Comparison of ENCODE assay signal across 11 mouse cellular contexts in the genomic region with DNA sequence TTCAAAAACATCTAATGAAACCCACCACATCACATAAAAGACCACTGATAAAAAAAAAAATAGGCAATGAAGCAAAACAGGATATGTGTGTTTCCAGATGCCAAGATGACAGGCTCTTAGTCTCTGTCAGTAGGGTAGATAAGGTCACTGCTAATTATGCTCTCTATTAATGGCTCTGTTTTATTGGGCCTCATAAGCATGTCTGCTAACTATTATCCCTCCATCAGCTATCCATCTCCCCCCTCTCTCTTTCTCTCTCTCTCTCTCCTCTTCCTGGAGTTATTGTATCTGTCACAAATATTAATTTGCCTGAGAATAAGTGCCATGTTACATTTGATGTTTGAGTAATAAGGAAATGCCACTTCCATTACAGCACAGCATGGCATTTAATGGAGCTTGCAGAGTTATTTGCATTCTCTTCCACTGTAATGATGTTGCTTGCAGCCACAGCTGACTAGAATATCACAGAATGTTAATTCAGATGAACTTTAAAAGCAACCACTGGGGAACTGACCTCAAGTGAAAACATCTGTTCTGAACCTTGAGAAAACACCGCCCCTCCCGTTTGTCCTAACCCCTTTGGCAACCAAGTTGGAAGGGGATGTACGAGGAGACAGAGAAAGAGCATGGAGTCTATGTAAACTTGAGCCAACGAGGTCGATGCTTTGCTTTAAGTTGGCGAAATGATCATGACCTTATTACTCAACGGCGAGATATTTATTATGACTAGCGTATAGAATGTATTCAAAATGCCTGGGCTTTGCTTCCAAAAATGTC.
A peak's percentile ranks its signal among the peaks of the same experiment; 100 is the strongest.
DNase-seq lines count a peak whose midpoint lies in the region; ATAC-seq and TF ChIP-seq lines count a peak whose summit lies in the region.
"Had no signal": no experiment of that assay in that cellular context is flagged by ENCODE, and none has a peak within 500 bp of the region (broad histone marks: within the 10 kb centered on the region; RNA-seq: fewer than 3 reads in every experiment).

No protein-coding gene starts in this region.

- peak; percentile 63 for DNase-seq in kidney, postnatal 0 days (ENCODE audit: low spot score)
- no peak for DNase-seq in kidney, adult 9 months
- DNase-seq in retina, postnatal 1 day, result peak; percentile 12
- DNase-seq in retina, embryonic 14.5 days (ENCODE audit: low spot score), result no peak
- DNase-seq in spleen, adult 12 weeks (ENCODE audit: low spot score), result no peak
- DNase-seq: cerebellum, adult 2 months; liver, postnatal 0 days had no signal

- no peaks in the 10 kb centered on the region for H3K36me3 ChIP-seq in kidney, postnatal 0 days (ENCODE audit: insufficient read depth, low read length)
- no peaks in the 10 kb centered on the region for H3K36me3 ChIP-seq in stomach, embryonic 15.5 days

- WGBS in kidney, postnatal 0 days, result 56% methylated on average over 9 of the region's 9 CpGs
- 52% methylated on average over 9 of the region's 9 CpGs for WGBS in stomach, embryonic 15.5 days

- no peak for TF ChIP-seq CTCF in kidney, postnatal 0 days (IDR thresholded peaks at IDR 0.05; ENCODE audit: low read depth)
- no peak for TF ChIP-seq CTCF in embryonic fibroblast, embryonic 13.5 days (IDR thresholded peaks at IDR 0.05; ENCODE audit: borderline replicate concordance, insufficient read depth, low read length)

- no peaks in the 10 kb centered on the region for H3K4me1 ChIP-seq in kidney, postnatal 0 days (replicated peaks; ENCODE audit: insufficient read depth, low read length)
- peaks cover 4% of the 10 kb centered on the region; the same call in 1 of the 2 replicates for H3K4me1 ChIP-seq in embryonic fibroblast, embryonic 13.5 days (ENCODE audit: control insufficient read depth, insufficient read depth, low read length)
- no peaks in the 10 kb centered on the region for H3K4me1 ChIP-seq in stomach, embryonic 15.5 days

- H3K9me3 ChIP-seq in kidney, postnatal 0 days (replicated peaks; ENCODE audit: low read length), result no peaks in the 10 kb centered on the region
- no peaks in the 10 kb centered on the region for H3K9me3 ChIP-seq in stomach, embryonic 15.5 days

- H3K4me3 ChIP-seq in kidney, postnatal 0 days (replicated peaks; ENCODE audit: low read depth, low read length), result no peak overlapping the region
- no peak overlapping the region for H3K4me3 ChIP-seq in embryonic fibroblast, embryonic 13.5 days (ENCODE audit: insufficient read depth, low read length)
- H3K4me3 ChIP-seq in stomach, embryonic 15.5 days (replicated peaks), result no peak overlapping the region
- H3K4me3 ChIP-seq: erythroblast, embryonic 14.5 days had no signal

- ATAC-seq in kidney, postnatal 0 days (replicated peaks; ENCODE audit: low FRiP score, low read depth), result no peak
- peak; percentile 56; the same call in 1 of the 2 replicates for ATAC-seq in stomach, embryonic 15.5 days (ENCODE audit: insufficient read depth, low FRiP score, low read depth)
- no peak for ATAC-seq in megakaryocyte, adult 5-6 weeks (ENCODE audit: poor library complexity, severe bottlenecking)
- ATAC-seq: liver, postnatal 0 days had no signal

- no peak overlapping the region for H3K9ac ChIP-seq in kidney, postnatal 0 days (ENCODE audit: low read depth, low read length)
- no peak overlapping the region for H3K9ac ChIP-seq in stomach, embryonic 15.5 days
- H3K9ac ChIP-seq: liver, postnatal 0 days had no signal

- no peak overlapping the region for H3K4me2 ChIP-seq in kidney, postnatal 0 days (ENCODE audit: low read length)
- no peak overlapping the region for H3K4me2 ChIP-seq in stomach, embryonic 15.5 days

- H3K27ac ChIP-seq in kidney, postnatal 0 days, result no peak overlapping the region
- peak overlapping the region; percentile 68 for H3K27ac ChIP-seq in embryonic fibroblast, embryonic 13.5 days (ENCODE audit: insufficient read depth, low read length)
- H3K27ac ChIP-seq in stomach, embryonic 15.5 days, result no peak overlapping the region

- H3K27me3 ChIP-seq in kidney, postnatal 0 days (ENCODE audit: insufficient read depth, low read length), result no peaks in the 10 kb centered on the region
- H3K27me3 ChIP-seq in stomach, embryonic 15.5 days (replicated peaks), result no peaks in the 10 kb centered on the region

- TF ChIP-seq POLR2A in embryonic fibroblast, embryonic 13.5 days (IDR thresholded peaks at IDR 0.05; ENCODE audit: low read depth, low read length), result no peak

Comparison
In these comparisons a context has a peak if more than half of its experiments do, and no peak if none do; other contexts are left out.
1. DNase-seq: peak in kidney, postnatal 0 days (single experiment) and retina, postnatal 1 day (single experiment); none in kidney, adult 9 months (single experiment), retina, embryonic 14.5 days (single experiment) and spleen, adult 12 weeks (single experiment).